Mouse (Mus musculus) cerebellum, adult 9-11 months (tissue): ENCODE measurements around the gene Gm16429.
"Not testable (repeated sequence)": the region's sequence is repeated elsewhere in the genome, so short reads cannot be mapped to it uniquely, and the experiment has no call there.

Source experiments
- DNase-seq: peaks from one replicate; pipeline ENCODE4 v3.0.0; 2022

The Gm16429 gene

GRCm38 (mm10) chr5:93928952-93929351 lies at the start of gene Gm16429:
Gene Gm16429 (minus strand): TSS chr5:93929052.
- DNase-seq: not testable (repeated sequence)
